Mouse (Mus musculus) lung, postnatal 14 days (tissue): ENCODE measurements around the gene Atp2b2.
A peak's percentile ranks its signal among the peaks of the same experiment; 100 is the strongest.

ENCODE experiments used
- DNase-seq: peaks from one replicate; pipeline ENCODE4 v3.0.0; 2021

Gene Atp2b2

GRCm38 (mm10) chr6:113884806-113885205 lies 157.6 kb downstream of the Atp2b2 start:
- no peak for DNase-seq

GRCm38 (mm10) chr6:113883225-113883624 lies 159.2 kb downstream of the Atp2b2 start:
- no peak for DNase-seq

- DNase-seq, result no peak
These were observed 160.0 kb downstream of the Atp2b2 start for GRCm38 (mm10) chr6:113882396-113882795.

DNA sequence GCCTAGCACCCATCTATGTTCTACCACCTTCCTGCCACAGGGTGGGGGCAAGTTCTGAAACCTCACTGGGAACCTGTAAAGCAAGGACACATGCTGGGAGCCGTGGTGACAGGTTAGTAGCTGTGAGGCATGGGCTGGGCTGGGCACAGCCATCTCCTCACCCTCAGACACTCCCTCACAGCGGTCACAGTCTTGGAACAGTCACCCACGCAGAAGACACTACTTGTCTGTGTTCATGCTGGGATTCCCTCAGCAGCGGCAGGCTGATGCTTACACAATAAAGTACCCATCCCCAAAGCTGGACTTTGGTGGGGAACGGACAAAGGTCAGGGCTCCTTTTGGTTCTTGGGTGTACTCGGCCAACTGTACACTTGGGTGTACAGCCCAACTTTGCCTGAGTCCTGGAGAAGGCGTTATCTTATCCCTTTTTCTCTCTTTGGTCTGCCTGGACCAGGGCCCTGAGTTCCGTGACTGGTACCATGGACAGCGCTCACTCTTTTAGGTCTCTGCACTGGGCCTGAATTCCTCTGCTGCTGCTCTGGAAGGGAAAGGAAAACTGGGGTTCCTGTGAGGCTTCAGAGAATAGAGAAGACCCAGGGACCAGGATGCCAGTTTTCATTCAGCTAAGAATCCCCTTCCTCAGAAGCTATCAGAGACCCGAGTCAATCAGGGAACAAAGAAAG lies 160.7 kb downstream of the Atp2b2 start:
- DNase-seq, result peak; percentile 35

- DNase-seq, result no peak
These were observed 163.0 kb downstream of the Atp2b2 start for GRCm38 (mm10) chr6:113879366-113879765.

- DNase-seq, result no peak
These were observed 163.8 kb downstream of the Atp2b2 start for GRCm38 (mm10) chr6:113878510-113879128.

GRCm38 (mm10) chr6:113876585-113876984 lies 165.8 kb downstream of the Atp2b2 start:
- DNase-seq, result no peak

GRCm38 (mm10) chr6:113875201-113875600 lies 167.2 kb downstream of the Atp2b2 start:
- no peak for DNase-seq

GRCm38 (mm10) chr6:113872654-113873053 lies 169.8 kb downstream of the Atp2b2 start:
- no peak for DNase-seq

DNA sequence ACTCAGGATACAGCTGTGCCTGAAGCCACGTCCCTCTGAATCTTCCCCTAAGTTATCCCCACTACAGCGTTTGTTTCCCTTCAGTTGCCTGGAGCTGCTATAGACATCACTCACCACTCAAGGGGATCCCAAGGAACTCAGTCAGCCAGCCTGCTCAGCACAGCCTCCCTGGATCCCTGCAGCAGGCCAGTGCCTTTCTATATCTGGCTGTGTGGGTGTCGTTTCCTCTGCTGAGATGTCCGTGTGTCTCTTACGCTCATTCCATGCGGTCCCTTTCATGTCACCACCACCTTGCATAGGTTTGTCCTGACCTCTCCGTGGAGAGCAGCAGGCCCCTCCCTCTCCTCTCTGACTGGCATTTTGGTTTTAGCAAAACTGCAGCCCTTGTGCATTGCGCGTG lies 171.6 kb downstream of the Atp2b2 start:
- no peak for DNase-seq

- DNase-seq, result no peak
These were observed 173.9 kb downstream of the Atp2b2 start for GRCm38 (mm10) chr6:113868552-113868951.

DNA sequence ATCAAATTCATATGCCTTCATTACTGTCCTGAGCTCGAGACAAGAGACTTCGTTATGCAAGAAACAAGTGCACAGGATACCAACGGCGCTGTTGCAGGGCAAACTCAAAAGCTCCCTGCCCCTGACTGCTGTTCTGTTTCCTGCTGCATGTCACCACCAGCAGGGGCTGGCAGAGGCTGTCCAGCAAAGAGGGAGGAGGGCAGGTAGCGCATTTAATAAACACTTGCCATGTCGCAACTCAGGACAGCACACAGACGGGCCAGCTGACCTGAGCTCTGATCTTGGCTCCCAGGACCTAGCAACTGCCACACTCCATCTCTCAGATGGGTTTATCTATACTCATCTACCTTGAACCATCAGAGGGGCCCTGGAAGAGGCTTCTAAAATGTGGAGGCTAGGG lies 176.7 kb downstream of the Atp2b2 start:
- DNase-seq, result no peak

- no peak for DNase-seq
These were observed 177.6 kb downstream of the Atp2b2 start for GRCm38 (mm10) chr6:113864812-113865211.

DNA sequence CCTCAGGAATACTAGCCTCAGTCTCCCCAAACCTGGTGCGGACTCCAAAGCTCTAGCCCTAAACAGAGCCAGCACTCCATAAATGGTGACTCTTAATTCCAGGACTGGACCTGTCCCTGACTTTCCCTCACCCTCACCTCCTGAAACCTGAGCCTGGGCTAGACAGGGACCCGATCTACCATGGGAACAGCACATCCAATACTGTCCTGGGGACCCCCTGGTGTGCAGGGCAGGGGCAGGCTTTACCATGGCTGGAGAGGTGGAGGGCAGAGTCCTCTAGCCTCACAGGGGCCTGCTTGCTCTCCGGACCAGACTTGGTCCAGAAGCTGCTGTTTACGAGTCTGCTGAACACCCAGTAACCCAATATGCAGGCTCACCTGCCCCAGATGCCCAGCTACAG lies 179.5 kb downstream of the Atp2b2 start:
- no peak for DNase-seq

DNA sequence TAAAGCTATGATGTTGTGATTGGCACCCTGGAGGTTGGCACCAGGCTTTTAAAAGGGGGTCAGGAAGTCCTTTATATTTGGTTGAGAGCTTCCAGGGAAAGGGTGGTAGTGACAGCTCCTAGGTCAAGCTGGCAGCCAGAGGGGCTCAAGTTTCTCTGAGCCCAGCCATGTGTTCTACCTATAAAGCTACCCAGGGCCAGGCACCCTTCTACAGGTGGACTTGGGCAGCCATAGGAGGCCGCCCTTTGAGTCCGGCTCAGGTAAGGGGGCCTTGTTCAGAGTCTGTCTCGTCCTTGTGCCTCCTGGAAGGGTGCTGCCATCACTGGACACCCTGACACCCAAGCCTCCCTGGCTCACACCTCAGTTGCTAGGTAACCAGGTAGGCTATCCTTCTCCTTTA lies 180.5 kb downstream of the Atp2b2 start:
- no peak for DNase-seq

DNA sequence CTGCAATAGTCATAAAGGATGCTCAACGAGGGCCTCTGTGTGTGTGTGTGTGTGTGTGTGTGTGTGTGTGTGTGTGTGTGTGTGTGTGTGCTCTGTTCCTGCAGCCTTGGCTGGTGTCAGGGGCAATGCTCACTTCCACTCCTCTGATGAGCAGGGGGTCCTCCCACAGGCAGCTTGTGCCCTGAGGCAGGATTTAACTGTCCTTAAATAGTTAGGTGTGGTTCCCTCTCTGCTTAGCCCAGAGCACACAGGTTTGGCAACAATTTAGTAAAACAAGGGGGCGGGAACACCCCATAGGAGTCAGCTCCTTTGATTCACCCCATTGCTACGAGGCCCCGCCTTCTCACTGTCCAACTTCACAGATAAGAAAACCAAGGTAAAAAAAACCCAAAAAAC lies 181.0 kb downstream of the Atp2b2 start:
- DNase-seq, result no peak

GRCm38 (mm10) chr6:113860735-113861374 lies 181.6 kb downstream of the Atp2b2 start:
- DNase-seq, result no peak

DNA sequence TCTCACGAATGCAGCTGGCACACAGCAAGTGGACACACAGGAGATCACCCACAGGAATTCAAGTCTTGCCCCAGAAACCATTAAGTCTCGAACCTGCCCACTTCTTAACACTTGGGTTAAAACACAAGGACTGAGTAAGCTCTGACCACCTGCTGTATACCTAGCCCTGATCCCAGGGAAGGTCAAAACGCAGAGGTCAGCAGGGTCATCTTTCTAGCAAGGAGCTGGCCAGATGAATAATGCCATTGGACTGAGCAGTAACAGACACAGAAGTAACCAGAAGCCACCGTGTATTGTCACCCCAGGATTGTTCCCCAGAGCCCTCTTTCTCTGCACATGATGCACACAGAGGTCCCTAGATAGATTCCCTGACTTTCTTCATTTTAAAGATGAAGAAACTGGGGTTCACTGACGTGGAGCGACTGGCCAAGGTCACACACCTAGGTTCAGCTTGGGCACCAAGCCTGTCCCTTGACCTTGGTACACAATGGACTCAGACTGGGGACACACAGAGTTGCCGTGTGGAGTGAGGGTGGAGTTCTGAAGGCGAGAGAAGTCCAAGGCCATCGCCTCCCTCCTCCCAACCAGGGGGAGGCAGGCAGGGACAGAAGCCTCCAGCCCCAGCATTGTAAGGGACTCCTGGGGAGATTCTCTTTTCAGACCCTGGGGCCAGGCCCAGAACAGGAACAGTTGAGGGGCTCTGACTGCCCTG lies 182.2 kb downstream of the Atp2b2 start:
- DNase-seq, result no peak

DNA sequence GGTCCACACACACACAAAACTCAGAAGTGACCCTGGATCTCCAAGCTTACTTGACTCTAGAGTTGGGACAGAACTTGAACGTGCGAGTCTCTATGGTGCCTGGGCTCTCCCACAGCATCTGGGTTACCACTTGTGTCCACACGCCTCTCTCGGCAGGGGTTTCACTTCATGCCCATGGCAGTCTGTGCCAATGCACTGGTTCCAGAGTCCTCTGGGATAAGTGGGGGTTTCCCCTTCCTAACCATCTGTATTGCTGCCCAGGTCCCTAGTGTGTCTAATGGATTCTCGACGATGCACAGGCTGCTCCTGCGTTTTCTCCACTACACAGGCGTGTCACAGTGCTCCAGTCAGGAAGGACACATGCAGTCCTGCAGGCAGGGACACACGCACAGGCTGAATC lies 184.1 kb downstream of the Atp2b2 start:
- no peak for DNase-seq

GRCm38 (mm10) chr6:113857310-113857873 lies 185.0 kb downstream of the Atp2b2 start:
- DNase-seq, result no peak

DNA sequence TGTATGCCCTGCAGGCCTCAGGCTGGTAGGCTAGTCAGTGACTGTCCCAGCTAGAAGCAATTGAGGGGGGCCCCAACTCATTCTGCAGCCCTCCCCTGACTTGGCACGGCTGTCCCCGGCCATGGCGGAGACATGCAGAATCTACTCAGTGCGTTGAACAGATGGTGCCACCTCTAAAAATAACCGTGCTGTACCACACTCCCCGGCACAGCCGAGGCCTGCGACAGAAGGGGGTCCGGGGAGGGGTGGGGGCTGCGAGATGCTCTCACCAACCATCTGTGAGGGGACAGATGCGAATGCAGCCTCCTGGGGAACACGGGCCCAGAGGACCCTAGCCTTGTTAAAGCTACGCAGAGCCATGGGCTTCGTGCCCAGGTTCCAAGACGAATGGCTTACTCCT lies 185.6 kb downstream of the Atp2b2 start:
- no peak for DNase-seq

DNA sequence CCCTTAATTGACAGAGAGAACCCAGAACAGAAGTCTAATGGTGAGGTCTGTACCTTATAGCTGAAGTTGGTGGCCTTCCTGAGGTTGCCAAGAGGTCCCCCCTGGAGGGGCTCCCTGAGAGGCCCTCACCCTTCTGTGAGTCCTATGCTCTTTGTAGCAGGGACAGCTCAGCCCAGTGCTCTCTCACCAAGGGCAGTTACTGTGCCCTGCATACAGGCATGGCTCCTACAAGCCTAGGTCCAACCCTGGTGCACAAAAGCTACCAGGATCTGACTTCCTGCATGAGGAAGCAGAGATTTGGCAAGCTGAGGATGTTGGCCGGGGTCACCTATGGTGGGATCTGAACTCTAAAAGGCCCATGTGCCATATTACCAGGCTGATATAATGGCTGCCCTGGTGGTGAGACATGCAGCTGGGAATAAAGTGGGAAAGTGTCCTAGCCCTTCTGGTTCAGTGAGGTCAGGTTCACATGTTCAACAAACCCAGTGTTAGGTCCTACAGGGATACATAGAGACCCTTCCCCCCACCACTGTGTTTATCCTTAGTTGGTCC lies 186.2 kb downstream of the Atp2b2 start:
- no peak for DNase-seq

- DNase-seq, result no peak
These were observed 186.8 kb downstream of the Atp2b2 start for GRCm38 (mm10) chr6:113855581-113855980.
